Mouse (Mus musculus): ENCODE results near the gene Rab36.

DNA sequence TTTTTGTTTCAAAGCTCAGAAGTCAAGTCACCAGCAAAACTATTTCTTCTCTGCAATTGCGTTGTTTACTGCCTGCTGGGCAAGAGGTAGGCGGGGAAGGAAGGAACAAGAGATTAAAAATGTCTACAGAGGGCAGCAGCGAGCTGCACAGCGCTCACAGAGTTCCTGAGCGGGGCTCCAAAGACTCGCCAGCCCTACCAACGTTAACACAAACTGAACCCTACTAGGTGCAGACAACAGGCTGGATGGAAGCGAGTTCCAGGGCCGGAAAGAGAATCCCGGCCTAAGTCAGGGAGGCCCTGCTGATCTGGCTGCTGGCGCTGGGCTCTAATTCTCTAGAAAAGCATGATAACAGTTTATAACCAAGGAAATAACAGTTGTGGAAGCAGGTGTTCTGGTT lies 22.5 kb downstream of the Rab36 start:
- TF ChIP-seq CTCF (IDR thresholded peaks at IDR 0.05; ENCODE audit: low read depth) (peak; percentile 88), EP300 (optimal IDR thresholded peaks at IDR 0.05) (no peak)

Data from stomach, postnatal 0 days (tissue).